Mouse (Mus musculus) stomach, postnatal 0 days (tissue): Measurements from ENCODE around the gene Klc4.

Experiments
- CTCF ChIP-seq: IDR thresholded peaks from 2 replicates; pipeline ENCODE4 v1.5.1; 2016; ENCODE audit warnings: antibody characterized with exemption, low read depth, mild to moderate bottlenecking, moderate library complexity
- EP300 ChIP-seq: optimal IDR thresholded peaks from 2 replicates; pipeline ENCODE3; 2016; ENCODE audit warnings: antibody characterized with exemption

DNA sequence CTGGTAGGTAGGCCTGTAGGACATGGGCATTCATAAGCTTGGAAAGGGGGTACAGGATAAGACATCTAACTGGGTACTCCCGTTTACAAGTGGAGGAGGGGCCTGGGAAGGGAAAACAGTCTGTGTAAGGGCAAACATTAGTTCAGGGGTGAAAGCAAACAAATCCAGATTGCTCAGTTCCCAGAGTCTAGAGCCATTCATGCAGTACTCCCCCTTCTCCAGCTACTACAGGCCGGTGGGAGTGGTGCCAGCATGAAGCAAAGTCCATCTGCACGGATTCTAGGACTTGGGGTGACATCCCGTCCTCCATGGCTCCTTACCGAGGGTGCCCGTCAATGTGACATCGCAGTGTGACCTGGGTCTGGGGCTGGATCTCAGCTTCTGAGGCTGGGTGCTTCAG lies 55.4 kb downstream of the Klc4 start:
- TF ChIP-seq CTCF (no peak), EP300 (no peak)
